Mouse (Mus musculus): ENCODE measurements around the gene Vtn. TPM values are rescaled to one million over a fixed set of nuclear protein-coding genes. Genes with fewer than 3 reads are reported as not detected.
A peak's percentile ranks its signal among the peaks of the same experiment; 100 is the strongest.

Vtn gene
- total RNA-seq, 2 experiments from 2014 or later = 65.9 to 80.3 TPM

DNA sequence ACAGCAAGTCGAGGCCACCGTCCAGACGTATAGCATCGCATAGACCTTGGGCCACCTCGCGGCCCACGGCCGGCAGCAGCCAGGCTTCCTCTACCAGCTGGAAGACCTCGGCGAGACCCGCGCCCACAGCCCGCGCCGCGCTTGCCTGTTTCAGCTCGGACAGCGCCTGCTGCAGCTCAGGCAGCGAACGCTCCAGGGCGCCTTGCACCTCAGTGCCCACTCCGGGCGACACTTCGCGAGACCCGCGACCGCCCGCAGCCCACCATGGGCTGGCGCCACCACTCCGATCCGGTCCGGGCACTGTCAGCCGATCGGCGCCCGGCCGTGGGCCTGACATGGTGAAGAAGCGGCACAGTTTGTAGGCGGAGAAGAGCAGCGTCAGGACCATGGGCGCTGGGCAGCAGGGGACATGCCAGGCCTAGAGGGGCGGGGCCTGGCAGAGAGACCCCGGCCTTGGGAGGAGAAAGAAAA is 1.8 kb upstream of the Vtn start:
- peak; percentile 67 to 70 for DNase-seq (ENCODE audit: low spot score in 2 of 2)
- intact Hi-C loops (cut with DNase I) = no loop called here

DNA sequence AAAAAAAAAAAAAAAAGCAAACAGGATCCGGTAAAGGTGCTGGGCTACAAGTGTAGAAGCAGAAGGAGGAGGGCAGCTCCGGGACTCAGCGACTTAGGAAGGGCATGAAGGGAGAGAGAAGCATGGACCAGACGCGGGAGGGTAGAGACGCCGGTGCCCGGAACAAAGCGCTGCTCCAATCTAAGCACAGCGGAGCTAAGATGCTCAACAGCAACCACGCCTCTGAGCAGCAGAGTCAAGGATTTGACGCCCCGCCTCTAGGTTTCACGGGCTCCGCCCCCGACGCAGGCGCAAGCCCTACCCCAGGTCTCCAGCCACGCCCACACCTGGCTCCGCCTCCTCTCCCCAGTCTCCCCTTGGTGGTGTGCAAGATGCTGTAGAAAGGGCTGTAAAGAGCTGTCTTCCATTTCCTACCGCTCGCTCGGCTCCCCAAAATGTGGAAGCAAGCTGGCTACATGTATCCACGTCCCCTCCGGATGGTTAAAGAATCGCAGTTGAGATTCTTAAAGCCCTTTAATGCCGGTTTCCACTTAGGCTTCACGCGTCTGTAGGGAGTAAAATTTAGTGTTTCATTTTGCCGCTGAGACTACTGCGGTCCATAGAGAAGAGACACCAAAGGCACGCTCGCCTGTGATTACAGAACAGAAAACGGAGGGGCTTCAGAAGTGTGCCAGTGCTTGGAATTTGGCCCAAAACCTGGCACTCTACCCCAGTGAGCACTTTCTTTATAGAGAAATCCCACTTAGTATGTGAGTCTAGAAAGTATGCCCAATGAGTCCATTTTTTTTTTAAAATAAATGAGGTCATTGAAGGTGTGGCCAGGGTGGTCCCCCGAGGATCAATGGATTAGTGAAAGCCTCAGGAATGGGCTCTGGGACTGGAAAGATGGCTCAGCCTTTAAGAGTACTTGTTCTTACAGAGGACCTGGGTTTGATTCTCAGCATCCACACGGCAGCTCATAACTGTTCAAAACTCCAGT is 1.1 kb upstream of the Vtn start, which contains the start of gene Sarm1:
TSS of gene Sarm1 (minus strand) at position 211 of the 979 bp plus-strand sequence.
- peak; percentile 92 to 94 for DNase-seq (ENCODE audit: low spot score in 2 of 2)
- intact Hi-C loops (cut with DNase I) = no loop called here

DNA sequence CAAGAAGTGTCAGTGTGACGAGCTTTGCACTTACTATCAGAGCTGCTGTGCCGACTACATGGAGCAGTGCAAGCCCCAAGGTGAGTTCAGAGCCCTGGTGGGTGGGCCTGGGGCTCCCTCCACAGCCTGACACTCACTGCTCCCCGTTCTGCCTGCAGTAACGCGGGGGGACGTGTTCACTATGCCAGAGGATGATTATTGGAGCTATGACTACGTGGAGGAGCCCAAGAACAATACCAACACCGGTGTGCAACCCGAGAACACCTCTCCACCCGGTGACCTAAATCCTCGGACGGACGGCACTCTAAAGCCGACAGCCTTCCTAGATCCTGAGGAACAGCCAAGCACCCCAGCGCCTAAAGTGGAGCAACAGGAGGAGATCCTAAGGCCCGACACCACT is 652 bp downstream of the Vtn start:
- intact Hi-C loops (cut with DNase I) = no loop called here
- no peak for DNase-seq (ENCODE audit: low spot score in 2 of 2)

DNA sequence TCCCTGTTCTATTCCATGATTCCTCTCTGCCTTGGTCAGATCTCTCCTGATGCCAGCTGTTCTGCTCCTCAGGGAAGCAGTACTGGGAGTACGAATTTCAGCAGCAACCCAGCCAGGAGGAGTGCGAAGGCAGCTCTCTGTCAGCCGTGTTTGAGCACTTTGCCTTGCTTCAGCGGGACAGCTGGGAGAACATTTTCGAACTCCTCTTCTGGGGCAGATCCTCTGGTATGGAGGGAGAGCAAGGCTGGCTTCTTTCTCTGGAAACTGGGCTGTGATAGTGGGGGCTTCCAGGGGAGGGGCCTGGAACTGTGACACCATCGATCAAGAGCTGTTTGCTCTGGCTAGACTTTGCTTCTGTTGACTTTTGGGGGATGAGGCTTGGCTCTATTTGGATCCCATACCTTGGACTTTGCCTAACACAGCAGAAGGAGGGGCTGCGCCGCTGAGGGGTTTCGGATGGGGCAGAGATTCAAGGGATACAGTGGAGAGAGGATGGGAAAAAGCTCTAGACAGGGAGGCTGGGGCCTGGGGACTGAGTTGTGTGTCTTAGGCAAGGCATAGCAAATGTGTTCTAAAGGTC is 1.8 kb downstream of the Vtn start:
- intact Hi-C loops (cut with DNase I) = no loop called here
- no peak for DNase-seq (ENCODE audit: low spot score in 2 of 2)

DNA sequence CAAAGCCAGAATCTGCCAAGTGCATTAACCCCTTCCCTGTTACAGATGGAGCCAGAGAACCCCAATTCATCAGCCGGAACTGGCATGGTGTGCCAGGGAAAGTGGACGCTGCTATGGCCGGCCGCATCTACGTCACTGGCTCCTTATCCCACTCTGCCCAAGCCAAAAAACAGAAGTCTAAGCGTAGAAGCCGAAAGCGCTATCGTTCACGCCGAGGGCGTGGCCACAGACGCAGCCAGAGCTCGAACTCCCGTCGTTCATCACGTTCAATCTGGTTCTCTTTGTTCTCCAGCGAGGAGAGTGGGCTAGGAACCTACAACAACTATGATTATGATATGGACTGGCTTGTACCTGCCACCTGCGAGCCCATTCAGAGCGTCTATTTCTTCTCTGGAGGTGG is 2.6 kb downstream of the Vtn start:
- DNase-seq (ENCODE audit: low spot score in 2 of 2) = no peak
- intact Hi-C loops (cut with DNase I) = no loop called here

DNA sequence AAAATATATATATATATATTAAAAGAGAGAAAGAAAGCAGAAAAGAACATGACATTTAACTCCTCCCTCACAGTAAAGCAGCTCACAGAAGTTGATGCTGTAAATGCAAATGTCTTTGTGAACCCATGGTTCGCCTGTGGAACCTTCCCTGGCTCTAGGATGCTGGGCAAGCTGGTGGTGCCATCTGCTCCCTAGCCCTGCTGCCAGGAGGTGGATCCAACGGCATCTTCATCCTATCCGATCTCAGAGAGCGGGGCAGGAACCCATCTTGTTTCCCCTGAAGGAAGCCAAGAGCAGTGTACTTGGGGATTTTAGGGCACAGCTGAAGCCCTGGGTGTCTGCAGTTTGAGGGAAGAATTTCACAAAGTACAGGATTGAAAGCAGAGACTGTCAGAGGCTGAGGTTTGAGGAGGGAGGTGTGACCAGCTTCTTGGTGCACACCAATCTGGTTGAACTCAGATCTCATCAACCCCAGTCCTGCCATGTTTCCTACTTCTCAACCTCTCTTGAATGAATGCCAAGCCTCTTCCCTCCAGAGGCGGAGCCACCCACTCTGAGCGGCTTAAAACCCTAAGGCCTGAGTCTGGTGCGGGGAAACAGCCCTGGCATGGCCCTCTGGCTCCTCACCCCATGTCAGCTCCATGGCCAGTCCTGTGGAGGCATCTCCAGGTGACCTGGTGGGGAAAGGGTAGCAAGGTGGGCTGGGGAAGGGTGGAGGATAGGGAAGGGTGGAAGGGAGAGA is 4.2 kb downstream of the Vtn start, which contains the start of gene Sebox:
TSS of gene Sebox (plus strand) at position 539 of the 742 bp plus-strand sequence.
- DNase-seq (ENCODE audit: low spot score in 2 of 2) = peak in 1 of 2 experiments; percentile 50

DNA sequence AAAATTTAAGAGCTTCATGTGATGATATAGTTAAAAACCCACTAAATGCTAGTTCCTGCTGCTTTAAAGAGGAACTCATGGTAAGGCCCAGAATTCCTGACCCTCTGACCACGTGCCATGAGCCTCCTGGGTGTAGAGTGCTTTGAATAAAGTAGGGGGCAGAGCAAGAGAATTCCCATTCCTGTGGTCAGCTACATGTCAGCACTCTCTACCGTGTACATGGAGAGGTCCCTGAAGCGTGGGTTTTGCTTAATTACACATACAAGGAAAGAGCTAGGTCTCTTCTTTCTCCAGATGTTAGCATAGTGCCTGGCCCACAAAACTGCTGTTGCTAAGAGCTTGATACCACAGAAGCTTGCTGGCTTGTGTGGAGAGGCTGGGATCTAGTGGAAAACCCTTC is 6.5 kb downstream of the Vtn start:
- intact Hi-C loops (cut with DNase I) = no loop called here
- DNase-seq (ENCODE audit: low spot score in 2 of 2) = no peak

More for the DNA sequence above, 4.2 kb downstream of the Vtn start, which contains the start of gene Sebox:
- intact Hi-C loops (cut with DNase I) = no loop called here

DNA sequence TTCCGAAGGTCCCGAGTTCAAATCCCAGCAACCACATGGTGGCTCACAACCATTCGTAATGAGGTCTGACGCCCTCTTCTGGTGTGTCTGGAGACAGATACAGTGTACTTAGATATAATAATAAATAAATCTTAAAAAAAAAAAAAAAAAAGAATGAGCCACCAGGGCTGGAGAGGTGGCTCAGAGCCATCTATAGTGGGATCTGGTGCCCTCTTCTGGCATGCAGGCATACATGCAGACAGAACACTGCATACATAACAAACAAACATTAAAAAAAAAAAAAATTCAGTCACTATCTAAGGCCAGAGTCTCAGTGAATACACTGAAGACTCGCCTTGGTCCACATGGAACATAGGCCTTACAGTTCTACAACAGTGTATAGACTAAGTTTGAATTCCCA is 10.3 kb downstream of the Vtn start:
- DNase-seq (ENCODE audit: low spot score in 2 of 2) = no peak
- intact Hi-C loops (cut with DNase I) = no loop called here

DNA sequence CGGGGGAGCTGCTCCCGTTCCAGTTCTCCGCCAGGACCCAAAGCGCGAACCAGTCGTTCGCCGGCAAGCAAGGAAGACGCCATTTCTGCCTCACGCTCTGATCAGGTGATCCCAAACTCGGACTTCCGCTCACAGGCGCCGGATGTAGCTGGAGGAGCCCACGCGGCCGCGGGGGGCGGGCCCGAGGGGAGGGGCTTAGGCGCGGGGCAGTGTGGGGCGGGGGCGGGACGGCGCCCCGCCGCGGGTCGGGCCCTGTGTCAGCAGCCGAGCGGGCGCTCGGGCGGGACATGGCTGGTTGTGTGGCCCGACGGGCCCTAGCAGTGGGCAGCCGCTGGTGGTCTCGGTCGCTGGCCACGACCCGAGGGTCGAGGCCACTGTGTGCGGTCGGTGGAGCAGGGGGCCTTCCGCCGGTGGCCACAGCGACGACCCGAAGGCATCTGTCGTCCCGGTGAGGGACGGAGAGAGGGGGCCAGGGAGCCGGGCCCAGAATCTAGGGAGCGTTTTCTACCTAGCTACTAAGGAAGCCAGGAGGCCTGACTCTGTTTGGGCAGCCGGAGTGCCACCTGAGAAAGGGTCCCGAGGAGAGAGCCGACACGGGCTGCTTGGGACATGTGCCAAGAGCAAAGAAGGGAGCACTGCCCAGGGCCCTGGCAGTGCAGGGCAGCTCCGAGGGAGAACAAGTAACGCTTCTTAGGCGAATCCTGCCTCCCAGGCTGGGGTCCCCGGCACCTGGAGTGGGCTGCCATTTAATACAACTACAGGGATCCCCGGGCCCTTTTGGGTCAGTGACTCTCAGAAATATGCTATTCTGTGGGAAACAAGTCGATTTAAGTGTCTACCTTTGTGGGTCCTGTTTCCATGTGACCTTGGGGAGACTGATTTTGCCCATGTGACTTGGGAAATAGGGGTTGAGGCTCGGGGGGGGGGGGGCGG is 13.4 kb downstream of the Vtn start, which contains the start of the genes Tmem199 and Poldip2:
TSS of gene Tmem199 (minus strand) at position 148 of the 933 bp plus-strand sequence.
TSS of gene Poldip2 (plus strand) at position 169 of the 933 bp plus-strand sequence.
- intact Hi-C loops (cut with DNase I) = loop anchor here (2.0 kb wide), 1 partner anchor 25 kb away; the partner anchor contains the start of genes Ift20 and Tnfaip1
- peak; percentile 88 for DNase-seq (ENCODE audit: low spot score in 2 of 2)

DNA sequence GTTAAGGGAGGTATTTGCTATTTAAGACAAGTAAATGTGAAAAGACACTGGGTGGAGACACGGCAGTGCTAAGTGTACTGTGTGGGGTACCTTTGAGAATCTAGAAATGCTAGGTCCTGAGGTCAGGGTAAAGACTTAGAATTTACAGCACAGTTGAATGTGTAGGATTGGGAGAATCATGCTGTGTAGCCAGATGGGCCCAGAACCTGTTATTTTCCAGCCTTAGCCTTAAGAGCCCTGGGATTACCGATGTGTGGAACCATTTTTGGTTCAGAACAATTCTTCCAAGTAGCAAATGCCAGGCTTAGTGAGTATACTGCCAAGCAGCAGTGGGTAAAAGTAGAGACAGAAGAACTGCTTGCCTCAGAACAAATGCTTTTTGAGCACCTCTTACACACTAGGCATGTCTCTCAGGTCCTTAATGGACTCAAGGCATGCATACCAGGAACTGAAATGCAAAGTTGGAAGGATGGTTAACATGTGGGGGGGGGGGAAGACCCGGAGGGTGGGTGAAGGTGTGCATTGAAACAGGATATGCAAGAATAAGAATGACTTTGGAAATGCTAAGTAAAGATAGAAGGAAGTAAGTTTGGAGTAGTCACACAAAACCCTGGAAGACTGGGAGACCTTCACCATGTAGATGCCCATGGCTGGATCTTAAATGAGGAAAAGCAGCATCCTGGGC is 14.4 kb downstream of the Vtn start:
- DNase-seq (ENCODE audit: low spot score in 2 of 2) = no peak
- intact Hi-C loops (cut with DNase I) = loop anchor here (2.0 kb wide), 1 partner anchor 24 kb away; the partner anchor contains the start of genes Ift20 and Tnfaip1

DNA sequence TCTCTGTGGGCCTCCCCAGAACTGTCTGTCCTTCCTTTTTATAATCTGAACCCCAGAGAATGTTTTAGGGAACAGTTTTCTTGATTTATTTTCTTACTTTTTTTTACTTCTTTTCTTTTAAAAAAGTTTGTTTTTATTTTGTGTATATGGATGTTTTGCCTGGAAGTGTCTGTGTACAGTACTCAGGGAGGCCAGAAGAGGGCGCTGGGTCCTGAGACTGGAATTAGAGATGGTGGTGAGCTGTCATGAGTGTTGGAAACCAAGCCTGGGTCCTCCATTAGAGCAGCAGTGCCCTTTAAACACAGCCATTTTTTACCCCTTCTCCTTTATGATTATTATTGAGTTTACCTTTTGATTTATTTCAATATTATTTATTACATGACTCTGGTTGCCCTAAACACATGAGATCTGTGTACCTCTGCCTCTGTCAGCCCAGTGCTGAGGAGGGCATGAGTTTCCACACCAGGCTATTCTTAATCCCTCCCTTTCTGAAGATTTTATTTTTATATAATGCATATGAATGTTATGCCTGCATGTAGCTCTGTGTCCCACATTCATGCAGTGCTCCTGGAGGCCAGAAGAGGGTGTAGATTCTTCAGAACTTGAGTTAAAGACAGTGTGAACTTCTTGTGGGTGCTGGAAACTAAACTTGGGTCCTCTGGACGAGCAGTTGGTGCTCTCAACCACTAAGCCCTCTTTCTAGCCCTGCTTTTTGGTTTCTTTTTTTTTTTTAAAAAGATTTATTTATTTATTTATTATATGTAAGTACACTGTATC is 16.8 kb downstream of the Vtn start:
- intact Hi-C loops (cut with DNase I) = no loop called here

DNA sequence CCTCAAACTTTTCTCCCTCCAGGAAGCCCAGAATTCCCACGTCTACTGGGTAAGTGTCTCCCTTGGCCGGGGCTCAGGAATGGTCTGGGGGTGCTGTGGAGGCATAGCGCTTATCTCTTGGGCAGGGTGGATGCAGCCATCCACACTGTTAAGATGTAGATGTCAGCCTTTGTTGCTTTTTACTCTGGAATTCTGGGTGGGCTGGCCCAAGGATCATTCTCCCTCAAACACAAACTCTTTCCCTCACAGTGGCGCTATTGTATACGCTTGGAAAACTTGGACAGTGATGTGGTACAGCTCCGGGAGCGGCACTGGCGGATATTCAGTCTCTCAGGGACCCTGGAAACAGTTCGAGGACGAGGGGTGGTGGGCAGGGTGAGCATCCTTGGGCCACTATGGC is 20.0 kb downstream of the Vtn start:
- intact Hi-C loops (cut with DNase I) = no loop called here
- DNase-seq (ENCODE audit: low spot score in 2 of 2) = no peak

More for the DNA sequence above, 16.8 kb downstream of the Vtn start:
- DNase-seq (ENCODE audit: low spot score in 2 of 2) = no peak

DNA sequence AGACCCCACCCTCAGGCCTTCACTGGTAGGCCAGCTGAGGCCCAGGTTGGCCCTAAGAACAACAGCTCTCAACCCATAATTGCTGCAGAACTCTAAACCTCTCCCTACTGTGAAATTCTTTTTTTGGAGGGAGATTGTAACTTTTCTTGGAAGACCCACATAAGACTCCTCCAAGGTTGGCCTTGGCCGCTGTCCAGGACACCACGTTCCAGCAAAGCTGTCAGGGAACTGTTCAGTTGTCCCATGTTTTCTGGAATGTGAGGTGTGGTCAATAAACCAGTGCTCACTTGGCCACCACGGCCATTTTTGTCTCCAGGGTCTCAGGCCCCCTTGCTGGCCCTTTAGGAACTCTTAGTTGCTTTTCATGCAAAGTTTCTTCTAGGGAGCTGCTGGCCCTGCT is 23.0 kb downstream of the Vtn start:
- DNase-seq (ENCODE audit: low spot score in 2 of 2) = no peak
- intact Hi-C loops (cut with DNase I) = no loop called here

DNA sequence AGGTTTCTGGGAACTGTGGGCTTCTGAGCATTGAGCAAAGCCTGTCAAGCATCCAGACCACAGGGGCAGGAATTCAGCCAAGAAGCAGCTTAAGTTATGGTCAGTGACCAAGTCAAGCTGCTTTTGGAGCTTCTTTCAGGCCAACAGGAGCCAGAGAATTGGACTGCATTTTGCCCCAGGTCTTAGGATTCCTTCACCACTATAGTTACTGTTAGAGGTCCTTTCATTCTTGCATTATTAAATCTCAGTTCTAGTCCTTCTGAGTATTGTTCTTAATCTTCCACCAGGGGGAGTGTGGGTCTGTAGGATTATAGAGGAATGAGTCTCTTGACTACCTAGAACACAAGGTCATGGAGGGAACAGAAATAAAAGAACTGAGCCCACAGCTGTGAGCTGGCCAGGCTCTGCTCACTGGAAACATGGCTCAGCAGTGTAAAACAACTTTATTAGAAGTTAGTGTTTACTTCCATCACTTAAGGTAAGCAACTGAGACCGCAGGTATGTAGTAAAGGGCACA is 23.6 kb downstream of the Vtn start:
- DNase-seq (ENCODE audit: low spot score in 2 of 2) = no peak
- intact Hi-C loops (cut with DNase I) = no loop called here

DNA sequence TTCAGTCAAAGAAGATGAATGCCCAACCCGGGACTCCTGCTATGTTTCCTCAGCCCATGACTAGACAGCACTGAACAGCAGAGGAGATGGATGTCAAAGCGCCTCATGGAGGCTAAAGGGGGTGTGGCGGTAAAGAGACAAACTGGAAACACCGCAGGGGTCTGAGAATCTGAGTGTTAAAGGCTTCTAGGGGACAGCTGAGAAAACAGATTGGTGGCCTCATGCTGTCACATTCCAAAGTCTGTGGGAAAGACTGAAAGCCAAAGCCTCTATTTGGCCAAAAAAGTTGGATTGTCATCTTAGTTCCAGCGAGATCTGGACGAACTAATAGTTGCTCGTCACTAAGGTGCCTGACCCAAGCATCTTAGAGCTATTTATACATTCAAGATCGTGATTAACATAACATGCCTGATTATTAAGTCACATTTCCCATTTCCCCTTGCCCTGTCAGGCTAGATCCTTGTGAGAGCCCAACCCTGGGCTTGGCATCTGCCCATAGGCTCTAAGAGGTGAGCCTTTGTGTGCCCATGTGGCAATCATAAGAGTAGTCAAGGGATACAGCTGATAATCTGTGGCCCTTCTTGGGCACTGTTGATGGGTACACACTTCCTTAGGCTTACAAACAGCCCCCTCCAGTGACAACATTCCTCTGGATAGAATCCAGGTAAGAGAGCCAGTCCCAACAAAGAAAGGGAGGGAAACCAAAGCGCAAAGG is 24.5 kb downstream of the Vtn start:
- DNase-seq (ENCODE audit: low spot score in 2 of 2) = no peak
- intact Hi-C loops (cut with DNase I) = no loop called here

DNA sequence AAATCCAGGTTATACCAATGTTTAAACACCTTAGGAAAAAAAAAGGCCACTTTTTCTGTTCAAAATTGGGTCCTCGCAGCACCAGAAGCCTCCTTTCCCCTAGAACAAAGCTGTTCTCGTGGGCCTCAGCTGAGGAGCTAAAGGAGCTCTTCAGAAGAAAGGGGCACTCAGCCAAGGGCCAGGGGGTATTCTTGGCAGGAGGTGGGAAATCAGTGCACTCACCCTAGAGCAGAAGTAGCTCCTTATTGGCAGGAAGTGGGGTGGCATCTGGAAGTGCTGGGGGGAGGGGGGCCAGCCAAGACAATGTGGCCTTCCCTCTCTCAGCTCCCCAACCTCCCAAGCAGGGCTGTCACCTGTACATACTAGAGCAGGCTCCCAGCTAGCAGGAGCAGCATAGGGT is 25.9 kb downstream of the Vtn start:
- DNase-seq (ENCODE audit: low spot score in 2 of 2) = no peak
- intact Hi-C loops (cut with DNase I) = no loop called here
